In genomic region chr8:11924165-11924564, GRCm38 (mm10) we compare ENCODE assay signal across 8 mouse cellular contexts.
DNase-seq lines count a peak whose midpoint lies in the region; ATAC-seq and TF ChIP-seq lines count a peak whose summit lies in the region.

No protein-coding gene starts in this region.

- H3K4me3 ChIP-seq in limb, embryonic 14.5 days (replicated peaks; ENCODE audit: low read length) = no peak overlapping the region

- no peak for ATAC-seq in limb, embryonic 14.5 days (ENCODE audit: low FRiP score, low read depth)

- no peak for TF ChIP-seq POLR2A in limb, embryonic 14.5 days (IDR thresholded peaks at IDR 0.05; ENCODE audit: borderline replicate concordance, extremely low read depth, insufficient read depth, insufficient read length)

- WGBS in limb, embryonic 14.5 days = 69% methylated on average over 11 of the region's 11 CpGs

- no peaks in the 10 kb centered on the region for H3K27me3 ChIP-seq in limb, embryonic 14.5 days (ENCODE audit: control insufficient read depth, insufficient read depth, low read length)

- no peak overlapping the region for H3K4me2 ChIP-seq in limb, embryonic 14.5 days (replicated peaks; ENCODE audit: low read depth, low read length, severe bottlenecking)

- no peak overlapping the region for H3K9ac ChIP-seq in limb, embryonic 14.5 days (ENCODE audit: low read depth, low read length, severe bottlenecking)

- H3K36me3 ChIP-seq in limb, embryonic 14.5 days (ENCODE audit: control insufficient read depth, insufficient read depth, low read length) = no peaks in the 10 kb centered on the region

- no peaks in the 10 kb centered on the region for H3K9me3 ChIP-seq in limb, embryonic 14.5 days (ENCODE audit: control insufficient read depth, low read length)

- DNase-seq in ovary, adult 18-20 months (ENCODE audit: low spot score) = peak; percentile 28
- DNase-seq in ovary, postnatal 10 days (ENCODE audit: low spot score) = no peak
- DNase-seq in adrenal gland, postnatal 36 days = peak; percentile 83
- peak; percentile 61 for DNase-seq in embryo, embryonic 9.5 days (ENCODE audit: extremely low spot score)
- DNase-seq in kidney, adult 8-10 months = peak; percentile 31 to 60
- DNase-seq in limb, embryonic 14.5 days (ENCODE audit: low spot score) = peak; percentile 20
- peak; percentile 17 for DNase-seq in retina, postnatal 7 days (ENCODE audit: low read depth, low spot score)
- DNase-seq in urinary bladder, postnatal 36 days (ENCODE audit: low spot score in 2 of 2) = peak; percentile 32 to 43

- H3K27ac ChIP-seq in limb, embryonic 14.5 days (replicated peaks; ENCODE audit: low read depth, low read length) = no peak overlapping the region

- no peaks in the 10 kb centered on the region for H3K4me1 ChIP-seq in limb, embryonic 14.5 days (ENCODE audit: control insufficient read depth, insufficient read depth, low read length)
